Mouse (Mus musculus): ENCODE data around the gene Cd63.

DNA sequence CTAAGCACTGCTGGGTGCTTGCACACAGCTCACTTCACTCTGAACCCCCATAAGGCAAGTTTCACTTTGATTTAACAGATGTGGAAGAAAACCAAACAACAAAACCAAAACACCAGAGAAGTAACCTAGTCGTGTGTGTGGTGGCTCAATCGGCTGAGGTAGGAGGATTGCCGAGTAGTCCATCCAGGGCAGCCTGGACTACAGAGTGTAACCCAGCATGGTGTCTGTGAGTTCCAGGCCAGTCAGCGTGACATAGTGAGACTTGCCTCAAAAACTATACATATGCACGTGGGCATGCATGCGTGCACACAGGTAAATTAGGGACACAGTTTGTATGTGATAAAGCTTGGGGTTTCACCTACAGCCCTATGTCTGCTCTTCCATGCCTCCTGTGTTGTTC lies 16.6 kb downstream of the Cd63 start:
- TF ChIP-seq EP300 (IDR thresholded peaks at IDR 0.05; ENCODE audit: insufficient read depth, low read depth, low read length) (no peak), CTCF (IDR thresholded peaks at IDR 0.05; ENCODE audit: low read depth, low read length) (no peak), POLR2A (IDR thresholded peaks at IDR 0.05; ENCODE audit: insufficient read depth, low read length) (no peak)

Measured in ES-Bruce4 (cell line).